Mouse (Mus musculus) myocyte (in vitro differentiated cells): Measurements from ENCODE around the gene Pmis2.

ENCODE experiments used
- CEBPB ChIP-seq: IDR thresholded peaks from 2 replicates; pipeline ENCODE4 v1.6.1; 2011; ENCODE audit warnings: mild to moderate bottlenecking, moderate library complexity; ENCODE audit not compliant: poor library complexity, insufficient read depth, severe bottlenecking
- E2F4 ChIP-seq: IDR thresholded peaks from one replicate; pipeline ENCODE4 v1.6.1; 2011; ENCODE audit warnings: mild to moderate bottlenecking, control low read depth, moderate library complexity; ENCODE audit not compliant: insufficient read depth
- MAX ChIP-seq: IDR thresholded peaks from one replicate; pipeline ENCODE4 v1.6.1; 2011; ENCODE audit warnings: low read depth, mild to moderate bottlenecking, control low read depth
- POLR2A ChIP-seq: IDR thresholded peaks from one replicate; pipeline ENCODE4 v1.6.1; 2011; ENCODE audit warnings: low read depth, mild to moderate bottlenecking, control low read depth, moderate library complexity; ENCODE audit not compliant: insufficient read length
- TCF12 ChIP-seq: IDR thresholded peaks from one replicate; pipeline ENCODE4 v1.6.1; 2011; ENCODE audit warnings: mild to moderate bottlenecking, control low read depth; ENCODE audit not compliant: poor library complexity, insufficient read depth, severe bottlenecking
- USF1 ChIP-seq: IDR thresholded peaks from one replicate; pipeline ENCODE4 v1.6.1; 2011; ENCODE audit warnings: low read depth, mild to moderate bottlenecking, control low read depth, moderate library complexity

GRCm38 (mm10) chr7:30634621-30635020 lies 36.8 kb downstream of the Pmis2 start:
- TF ChIP-seq POLR2A (no peak), E2F4 (no peak), CEBPB (no peak), USF1 (no peak), TCF12 (no peak), MAX (no peak)
